Mouse (Mus musculus): ENCODE measurements at regions not wholly inside any gene's neighbourhood (a gene's known extent, or its start where the extent isn't known, plus 50 kb on each side); places are given as distances from the start of the nearest gene placed in this dataset.

DNA sequence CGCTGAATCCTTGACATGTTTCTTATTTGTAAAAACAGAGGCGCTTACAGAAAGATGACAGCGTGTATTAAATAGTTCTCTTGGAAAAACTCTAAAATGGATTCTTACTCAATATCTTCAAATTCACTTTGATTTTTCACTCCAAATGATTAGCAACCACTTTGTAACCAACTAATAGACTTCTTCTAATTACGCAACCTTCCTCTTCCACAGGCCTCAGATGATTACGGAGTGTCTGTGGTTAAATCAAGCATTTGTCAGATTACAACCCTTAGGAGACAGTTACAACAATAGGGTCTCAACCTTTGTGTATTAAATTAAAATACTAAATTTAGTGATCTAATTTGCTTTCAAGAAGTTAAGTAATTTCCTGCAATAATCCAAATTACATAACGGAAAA lies 127.8 kb upstream of the Sema3a start:
- DNase-seq (ENCODE audit: low read depth in 1 of 2, low spot score in 2 of 2) = no peak
- Histone ChIP-seq H3K27ac (ENCODE audit: insufficient read depth, low read length) (no peak overlapping the region), H3K4me3 (ENCODE audit: extremely low read depth, insufficient read depth, insufficient read length) (no peak overlapping the region), H3K27me3 (ENCODE audit: control insufficient read depth, insufficient read depth, low read length) (no peaks in the 10 kb centered on the region), H3K4me1 (ENCODE audit: control insufficient read depth, insufficient read depth, insufficient read length) (no peaks in the 10 kb centered on the region), H3K36me3 (ENCODE audit: control insufficient read depth, insufficient read depth, low read length) (no peaks in the 10 kb centered on the region)
- WGBS = 87% methylated on average over 6 of the region's 6 CpGs
- TF ChIP-seq POLR2A (IDR thresholded peaks at IDR 0.05; ENCODE audit: low read depth, low read length) (no peak), CTCF (IDR thresholded peaks at IDR 0.05; ENCODE audit: extremely low read depth, insufficient read depth, insufficient read length, insufficient replicate concordance) (no peak)

DNA sequence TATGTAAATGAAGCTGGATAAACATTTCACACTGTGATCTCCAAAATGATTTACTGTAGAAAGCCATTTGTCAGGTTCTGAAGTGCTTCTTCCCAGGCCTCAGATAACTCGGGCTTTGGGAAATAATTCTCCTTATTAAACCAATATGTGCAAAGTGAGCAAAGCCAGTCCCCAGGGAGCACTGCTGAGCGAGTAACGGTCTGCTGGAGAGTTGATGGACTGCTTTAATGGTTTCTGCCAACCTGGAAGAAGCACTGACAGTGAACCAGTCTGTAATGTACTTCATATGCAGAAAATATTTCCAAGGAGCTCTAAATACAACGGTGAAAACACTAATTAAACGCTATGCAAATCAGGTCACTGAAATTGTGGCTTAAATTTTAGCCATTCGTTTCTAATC lies 118.1 kb upstream of the Sema3a start:
- no peak for TF ChIP-seq POLR2A (IDR thresholded peaks at IDR 0.05; ENCODE audit: low read depth, low read length)
- TF ChIP-seq CTCF (IDR thresholded peaks at IDR 0.05; ENCODE audit: extremely low read depth, insufficient read depth, insufficient read length, insufficient replicate concordance) = no peak
- Histone ChIP-seq H3K4me3 (ENCODE audit: extremely low read depth, insufficient read depth, insufficient read length) (no peak overlapping the region), H3K27me3 (ENCODE audit: control insufficient read depth, insufficient read depth, low read length) (no peaks in the 10 kb centered on the region), H3K27ac (ENCODE audit: insufficient read depth, low read length) (no peak overlapping the region), H3K4me1 (ENCODE audit: control insufficient read depth, insufficient read depth, insufficient read length) (no peaks in the 10 kb centered on the region), H3K36me3 (ENCODE audit: control insufficient read depth, insufficient read depth, low read length) (no peaks in the 10 kb centered on the region)
- 89% methylated on average over 6 of the region's 6 CpGs for WGBS
- no peak for DNase-seq (ENCODE audit: low read depth in 1 of 2, low spot score in 2 of 2)

DNA sequence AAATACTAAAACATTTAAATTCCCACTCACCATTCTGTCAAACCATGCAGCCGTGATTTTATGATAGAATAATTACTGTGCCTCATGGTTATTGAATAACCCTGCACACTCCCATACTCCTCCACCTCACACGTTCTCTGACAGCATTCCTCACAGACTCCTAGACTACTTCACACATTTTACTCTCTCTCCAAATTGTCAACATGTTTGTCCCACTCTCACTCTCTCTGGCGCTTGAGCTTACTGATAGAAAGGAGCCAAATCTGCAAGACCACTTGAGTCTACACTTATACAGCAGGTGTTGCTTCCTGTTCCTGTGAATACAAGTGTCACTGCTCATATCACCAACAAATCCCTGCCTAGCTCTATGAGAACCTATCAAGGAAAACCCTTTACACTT lies 102.9 kb upstream of the Sema3a start:
- no peaks in the 10 kb centered on the region for H3K27me3 ChIP-seq (ENCODE audit: control insufficient read depth, insufficient read depth, low read length)

DNA sequence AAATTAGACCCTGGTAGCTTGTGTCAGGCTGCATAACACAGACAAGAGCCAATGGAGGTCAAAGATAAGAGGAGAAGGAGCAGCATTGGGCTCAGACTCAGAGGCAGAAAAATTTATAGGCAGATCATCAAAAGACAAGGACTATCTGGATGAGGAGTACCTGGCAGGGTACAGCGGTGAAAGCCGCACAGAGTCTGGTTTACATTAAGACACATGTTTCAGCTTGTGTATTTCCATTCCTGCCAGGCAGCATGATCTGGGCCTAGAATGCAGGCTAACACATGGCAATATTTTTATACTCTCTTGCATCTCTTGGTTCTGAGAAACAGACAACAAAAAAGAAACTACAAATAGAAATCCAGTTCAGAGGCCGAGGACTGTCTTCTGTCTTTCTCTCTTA lies 91.9 kb upstream of the Sema3a start:
- no peak overlapping the region for H3K27ac ChIP-seq (ENCODE audit: insufficient read depth, low read length)
- TF ChIP-seq POLR2A (IDR thresholded peaks at IDR 0.05; ENCODE audit: low read depth, low read length) (no peak), CTCF (IDR thresholded peaks at IDR 0.05; ENCODE audit: extremely low read depth, insufficient read depth, insufficient read length, insufficient replicate concordance) (no peak)
- no peak for DNase-seq (ENCODE audit: low read depth in 1 of 2, low spot score in 2 of 2)
- H3K4me3 ChIP-seq (ENCODE audit: extremely low read depth, insufficient read depth, insufficient read length) = no peak overlapping the region
- no peaks in the 10 kb centered on the region for H3K4me1 ChIP-seq (ENCODE audit: control insufficient read depth, insufficient read depth, insufficient read length)
- H3K27me3 ChIP-seq (ENCODE audit: control insufficient read depth, insufficient read depth, low read length) = no peaks in the 10 kb centered on the region
- WGBS = 94% methylated on average over 3 of the region's 3 CpGs
- H3K36me3 ChIP-seq (ENCODE audit: control insufficient read depth, insufficient read depth, low read length) = no peaks in the 10 kb centered on the region

More for the DNA sequence above, 102.9 kb upstream of the Sema3a start:
- DNase-seq (ENCODE audit: low read depth in 1 of 2, low spot score in 2 of 2) = no peak
- H3K27ac ChIP-seq (ENCODE audit: insufficient read depth, low read length) = no peak overlapping the region
- H3K4me1 ChIP-seq (ENCODE audit: control insufficient read depth, insufficient read depth, insufficient read length) = no peaks in the 10 kb centered on the region
- no peaks in the 10 kb centered on the region for H3K36me3 ChIP-seq (ENCODE audit: control insufficient read depth, insufficient read depth, low read length)
- TF ChIP-seq POLR2A (IDR thresholded peaks at IDR 0.05; ENCODE audit: low read depth, low read length) (no peak), CTCF (IDR thresholded peaks at IDR 0.05; ENCODE audit: extremely low read depth, insufficient read depth, insufficient read length, insufficient replicate concordance) (no peak)
- 76% methylated on average over 3 of the region's 3 CpGs for WGBS
- H3K4me3 ChIP-seq (ENCODE audit: extremely low read depth, insufficient read depth, insufficient read length) = no peak overlapping the region

DNA sequence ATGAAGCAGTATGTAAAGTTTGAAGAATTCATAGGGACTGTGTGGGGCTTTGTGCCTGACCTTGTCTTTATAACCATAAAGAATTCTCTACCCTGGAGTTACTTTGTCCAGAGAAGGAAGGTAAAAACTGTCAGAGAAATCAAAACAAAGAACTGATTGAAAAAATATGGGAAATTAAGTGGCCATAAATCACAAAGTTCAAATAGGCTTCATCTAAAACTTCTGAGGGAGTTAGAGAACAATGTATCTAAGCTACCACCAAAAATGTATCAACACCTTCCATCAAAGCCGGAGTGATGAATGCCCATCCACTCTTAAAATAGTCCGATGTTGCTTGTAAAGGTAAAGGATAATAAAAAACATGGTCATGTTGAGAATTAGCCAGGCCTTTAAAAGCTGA lies 89.1 kb upstream of the Sema3a start:
- Histone ChIP-seq H3K27ac (ENCODE audit: insufficient read depth, low read length) (no peak overlapping the region), H3K4me1 (ENCODE audit: control insufficient read depth, insufficient read depth, insufficient read length) (no peaks in the 10 kb centered on the region), H3K27me3 (ENCODE audit: control insufficient read depth, insufficient read depth, low read length) (no peaks in the 10 kb centered on the region), H3K36me3 (ENCODE audit: control insufficient read depth, insufficient read depth, low read length) (no peaks in the 10 kb centered on the region), H3K4me3 (ENCODE audit: extremely low read depth, insufficient read depth, insufficient read length) (no peak overlapping the region)
- WGBS = 95% methylated on average over 2 of the region's 2 CpGs
- DNase-seq (ENCODE audit: low read depth in 1 of 2, low spot score in 2 of 2) = no peak
- TF ChIP-seq CTCF (IDR thresholded peaks at IDR 0.05; ENCODE audit: extremely low read depth, insufficient read depth, insufficient read length, insufficient replicate concordance) (no peak), POLR2A (IDR thresholded peaks at IDR 0.05; ENCODE audit: low read depth, low read length) (no peak)

DNA sequence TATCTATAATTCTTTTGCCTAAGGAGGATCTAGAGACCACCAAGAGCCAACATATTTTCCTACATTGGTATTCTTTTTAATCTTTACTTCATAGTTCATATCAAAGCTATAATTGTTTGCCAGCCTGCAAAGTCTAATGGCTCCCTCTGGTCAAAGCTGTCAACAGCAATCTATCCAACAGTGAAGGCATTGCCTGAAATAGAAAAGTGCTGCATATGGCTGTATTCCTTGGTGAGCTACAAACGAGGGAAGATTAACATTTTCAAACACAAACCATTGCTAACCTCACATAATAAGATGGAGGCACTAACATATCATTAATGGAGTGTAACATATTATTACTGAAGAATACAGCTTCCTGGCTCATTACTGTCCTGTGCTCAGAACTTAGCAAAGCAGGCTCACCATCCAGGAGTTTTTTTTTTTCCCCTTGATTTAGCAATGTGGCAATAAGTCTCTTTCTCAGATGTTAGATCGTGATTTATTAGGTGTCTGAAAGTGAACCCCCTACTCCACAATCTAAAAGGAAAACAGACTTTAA lies 66.3 kb upstream of the Sema3a start:
- WGBS = 77% methylated on average over 2 of the region's 2 CpGs

DNA sequence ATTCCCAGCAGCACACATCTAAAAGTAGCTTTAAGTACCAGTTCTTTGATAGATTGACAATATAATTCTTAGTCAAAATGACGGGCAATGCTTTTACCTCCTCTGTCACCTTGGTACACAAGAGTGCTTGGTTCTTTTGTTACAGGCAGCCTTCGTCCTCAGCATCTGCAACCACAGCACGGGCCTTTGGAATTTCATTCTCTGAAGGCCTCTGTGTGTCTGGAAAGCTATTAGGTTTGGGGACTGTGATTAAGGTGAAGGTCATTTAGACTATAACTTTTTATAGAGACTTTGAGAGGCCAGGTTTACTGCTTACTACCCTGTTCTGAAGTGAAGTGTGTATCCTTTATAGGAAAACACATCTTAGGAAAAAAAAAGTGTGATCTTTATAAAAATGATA lies 58.3 kb upstream of the Sema3a start:
- no peaks in the 10 kb centered on the region for H3K36me3 ChIP-seq (ENCODE audit: control insufficient read depth, insufficient read depth, low read length)
- H3K27ac ChIP-seq (ENCODE audit: insufficient read depth, low read length) = no peak overlapping the region
- no peak overlapping the region for H3K4me3 ChIP-seq (ENCODE audit: extremely low read depth, insufficient read depth, insufficient read length)
- no peaks in the 10 kb centered on the region for H3K27me3 ChIP-seq (ENCODE audit: control insufficient read depth, insufficient read depth, low read length)
- no peak for TF ChIP-seq CTCF (IDR thresholded peaks at IDR 0.05; ENCODE audit: extremely low read depth, insufficient read depth, insufficient read length, insufficient replicate concordance)
- TF ChIP-seq POLR2A (IDR thresholded peaks at IDR 0.05; ENCODE audit: low read depth, low read length) = no peak
- H3K4me1 ChIP-seq (ENCODE audit: control insufficient read depth, insufficient read depth, insufficient read length) = no peaks in the 10 kb centered on the region
- WGBS = 76% methylated on average over 3 of the region's 3 CpGs
- DNase-seq (ENCODE audit: low read depth in 1 of 2, low spot score in 2 of 2) = no peak

More for the DNA sequence above, 66.3 kb upstream of the Sema3a start:
- no peaks in the 10 kb centered on the region for H3K4me1 ChIP-seq (ENCODE audit: control insufficient read depth, insufficient read depth, insufficient read length)
- no peak overlapping the region for H3K27ac ChIP-seq (ENCODE audit: insufficient read depth, low read length)
- TF ChIP-seq CTCF (IDR thresholded peaks at IDR 0.05; ENCODE audit: extremely low read depth, insufficient read depth, insufficient read length, insufficient replicate concordance) (no peak), POLR2A (IDR thresholded peaks at IDR 0.05; ENCODE audit: low read depth, low read length) (no peak)
- no peaks in the 10 kb centered on the region for H3K27me3 ChIP-seq (ENCODE audit: control insufficient read depth, insufficient read depth, low read length)
- no peak for DNase-seq (ENCODE audit: low read depth in 1 of 2, low spot score in 2 of 2)
- H3K4me3 ChIP-seq (ENCODE audit: extremely low read depth, insufficient read depth, insufficient read length) = no peak overlapping the region
- H3K36me3 ChIP-seq (ENCODE audit: control insufficient read depth, insufficient read depth, low read length) = no peaks in the 10 kb centered on the region
